Mouse (Mus musculus): ENCODE results near the gene Muc5b. TPM values are rescaled to one million over a fixed set of nuclear protein-coding genes. Genes with fewer than 3 reads are reported as not detected.
"Not testable (repeated sequence)": the region's sequence is repeated elsewhere in the genome, so short reads cannot be mapped to it uniquely, and the experiment has no call there.

Muc5b gene
- not detected for total RNA-seq (2021)
- long read RNA-seq, experiment 1 = 0 reads
- long read RNA-seq, experiment 2 = 0 reads

- DNase-seq (ENCODE audit: low spot score) = no peak
Measured at GRCm38 (mm10) chr7:141838779-141839178, at the start of gene Muc5b. TSS of gene Muc5b (plus strand) at chr7:141839070.

GRCm38 (mm10) chr7:141794251-141794650 is 44.6 kb upstream of the Muc5b start:
- DNase-seq (ENCODE audit: low spot score) = no peak

- no peak for DNase-seq (ENCODE audit: low spot score)
Measured at GRCm38 (mm10) chr7:141803206-141803605, 35.7 kb upstream of the Muc5b start.

- no peak for DNase-seq (ENCODE audit: low spot score)
Measured at GRCm38 (mm10) chr7:141805384-141805783, 33.5 kb upstream of the Muc5b start.

- DNase-seq (ENCODE audit: low spot score) = not testable (repeated sequence)
Measured at GRCm38 (mm10) chr7:141807823-141808222, 31.0 kb upstream of the Muc5b start.

GRCm38 (mm10) chr7:141809933-141810332 is 28.9 kb upstream of the Muc5b start:
- DNase-seq (ENCODE audit: low spot score) = not testable (repeated sequence)

- DNase-seq (ENCODE audit: low spot score) = no peak
Measured at GRCm38 (mm10) chr7:141813321-141813720, 25.5 kb upstream of the Muc5b start.

- DNase-seq (ENCODE audit: low spot score) = no peak
Measured at GRCm38 (mm10) chr7:141815361-141815760, 23.5 kb upstream of the Muc5b start.

- no peak for DNase-seq (ENCODE audit: low spot score)
Measured at GRCm38 (mm10) chr7:141817355-141818075, 21.4 kb upstream of the Muc5b start.

GRCm38 (mm10) chr7:141818267-141818666 is 20.6 kb upstream of the Muc5b start:
- no peak for DNase-seq (ENCODE audit: low spot score)

- DNase-seq (ENCODE audit: low spot score) = no peak
Measured at GRCm38 (mm10) chr7:141822582-141823261, 16.1 kb upstream of the Muc5b start.

GRCm38 (mm10) chr7:141823699-141824098 is 15.2 kb upstream of the Muc5b start:
- no peak for DNase-seq (ENCODE audit: low spot score)

GRCm38 (mm10) chr7:141824398-141824797 is 14.5 kb upstream of the Muc5b start:
- DNase-seq (ENCODE audit: low spot score) = no peak

GRCm38 (mm10) chr7:141835941-141836340 is 2.9 kb upstream of the Muc5b start:
- DNase-seq (ENCODE audit: low spot score) = no peak

- DNase-seq (ENCODE audit: low spot score) = no peak
Measured at GRCm38 (mm10) chr7:141836423-141836822, 2.4 kb upstream of the Muc5b start.

GRCm38 (mm10) chr7:141840354-141840753 is 1.5 kb downstream of the Muc5b start:
- DNase-seq (ENCODE audit: low spot score) = no peak

- DNase-seq (ENCODE audit: low spot score) = no peak
Measured at GRCm38 (mm10) chr7:141861046-141861445, 22.2 kb downstream of the Muc5b start.

- no peak for DNase-seq (ENCODE audit: low spot score)
Measured at GRCm38 (mm10) chr7:141869644-141870043, 30.8 kb downstream of the Muc5b start.

- DNase-seq (ENCODE audit: low spot score) = no peak
Measured at GRCm38 (mm10) chr7:141870553-141870952, 31.7 kb downstream of the Muc5b start.

GRCm38 (mm10) chr7:141874891-141875290 is 36.0 kb downstream of the Muc5b start:
- DNase-seq (ENCODE audit: low spot score) = no peak

- DNase-seq (ENCODE audit: low spot score) = no peak
Measured at GRCm38 (mm10) chr7:141878813-141879212, 39.9 kb downstream of the Muc5b start.

GRCm38 (mm10) chr7:141892151-141892550 is 53.3 kb downstream of the Muc5b start:
- DNase-seq (ENCODE audit: low spot score) = no peak

- no peak for DNase-seq (ENCODE audit: low spot score)
Measured at GRCm38 (mm10) chr7:141901825-141902224, 63.0 kb downstream of the Muc5b start.
